Mouse (Mus musculus) E14TG2a.4 (cell line): ENCODE measurements around the gene Ugt1a9.
"Not testable (repeated sequence)": the region's sequence is repeated elsewhere in the genome, so short reads cannot be mapped to it uniquely, and the experiment has no call there.

Source experiments
- CTCF ChIP-seq: conservative IDR thresholded peaks from 2 replicates; pipeline ENCODE4 v1.5.1; 2014; ENCODE audit warnings: low read length
- NANOG ChIP-seq: IDR thresholded peaks from 2 replicates; pipeline ENCODE4 v1.6.1; 2014; ENCODE audit warnings: borderline replicate concordance, low read length, mixed read lengths
- POU5F1 ChIP-seq: IDR thresholded peaks from 2 replicates; pipeline ENCODE4 v1.6.1; 2014; ENCODE audit warnings: low read length, borderline replicate concordance

DNA sequence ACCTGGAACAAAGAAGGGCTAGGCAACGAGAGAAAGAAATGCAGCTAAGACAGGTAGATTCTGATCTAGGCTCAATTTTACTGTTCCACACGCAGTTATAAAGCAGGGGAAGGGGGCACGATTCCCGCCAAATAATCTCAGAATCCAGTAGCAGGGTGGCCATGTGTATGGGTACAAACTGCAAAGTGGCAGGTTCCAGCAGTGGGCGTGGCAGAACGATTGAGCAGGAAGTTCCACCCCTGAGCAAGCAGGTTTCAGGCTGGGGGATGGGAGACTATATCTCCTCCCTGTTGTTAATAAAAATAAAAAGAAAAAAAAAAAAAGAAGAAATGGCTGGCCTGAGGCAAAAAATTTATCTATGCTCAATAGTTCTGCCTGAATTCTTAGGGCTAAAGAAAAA, 42.2 kb downstream of the Ugt1a9 start:
- TF ChIP-seq CTCF, POU5F1, NANOG: not testable (repeated sequence)
